Mouse (Mus musculus) natural killer cell, adult 2 months (primary cell): ENCODE results near the gene Dglucy.

Experiments
- DNase-seq, 2 experiments: peaks; one replicate each; pipeline ENCODE4 v3.0.0; 2022; ENCODE audit warnings: low spot score in 2 of 2

Dglucy gene

GRCm38 (mm10) chr12:100878556-100878955, 99.7 kb downstream of the Dglucy start:
- no peak for DNase-seq

- peak; percentile 82 to 85 for DNase-seq
These were observed 104.3 kb downstream of the Dglucy start for GRCm38 (mm10) chr12:100883168-100883567.

GRCm38 (mm10) chr12:100885585-100885984, 106.7 kb downstream of the Dglucy start:
- DNase-seq = no peak

GRCm38 (mm10) chr12:100886877-100887276, 108.0 kb downstream of the Dglucy start:
- no peak for DNase-seq

GRCm38 (mm10) chr12:100887801-100888258, 109.0 kb downstream of the Dglucy start:
- DNase-seq = peak; percentile 43 to 63

GRCm38 (mm10) chr12:100890548-100890947, 111.7 kb downstream of the Dglucy start:
- peak in 1 of 2 experiments; percentile 48 for DNase-seq

- DNase-seq = peak; percentile 69 to 80
These were observed 116.6 kb downstream of the Dglucy start for GRCm38 (mm10) chr12:100895504-100895903.

GRCm38 (mm10) chr12:100896661-100897060, 117.8 kb downstream of the Dglucy start:
- DNase-seq = no peak

- peak in 1 of 2 experiments; percentile 49 for DNase-seq
These were observed 119.1 kb downstream of the Dglucy start for GRCm38 (mm10) chr12:100897736-100898650.

- DNase-seq = peak; percentile 71 to 83
These were observed 120.3 kb downstream of the Dglucy start for GRCm38 (mm10) chr12:100899111-100899640.

GRCm38 (mm10) chr12:100900901-100901300, 122.0 kb downstream of the Dglucy start:
- peak in 1 of 2 experiments; percentile 19 for DNase-seq

GRCm38 (mm10) chr12:100901386-100901785, 122.5 kb downstream of the Dglucy start:
- no peak for DNase-seq

- DNase-seq = peak; percentile 75 to 76
These were observed 124.9 kb downstream of the Dglucy start for GRCm38 (mm10) chr12:100903761-100904160.

- no peak for DNase-seq
These were observed 128.0 kb downstream of the Dglucy start for GRCm38 (mm10) chr12:100906861-100907260.

GRCm38 (mm10) chr12:100907598-100908297, 128.9 kb downstream of the Dglucy start, which contains the start of gene Gpr68:
Gene Gpr68 (minus strand): TSS chr12:100908198.
- DNase-seq = peak; percentile 25 to 26

- DNase-seq = no peak
These were observed 129.6 kb downstream of the Dglucy start for GRCm38 (mm10) chr12:100908298-100909034.

- no peak for DNase-seq
These were observed 130.9 kb downstream of the Dglucy start for GRCm38 (mm10) chr12:100909765-100910164.

- no peak for DNase-seq
These were observed 131.9 kb downstream of the Dglucy start for GRCm38 (mm10) chr12:100910731-100911130.

GRCm38 (mm10) chr12:100924646-100925339, 145.9 kb downstream of the Dglucy start:
- no peak for DNase-seq
